Mouse (Mus musculus) adrenal gland, adult 8-10 months (tissue): ENCODE measurements around the gene Col6a6. TPM values are rescaled to one million over a fixed set of nuclear protein-coding genes. Genes with fewer than 3 reads are reported as not detected.
"Not testable (repeated sequence)": the region's sequence is repeated elsewhere in the genome, so short reads cannot be mapped to it uniquely, and the experiment has no call there.

Experiments used
- DNase-seq: peaks from one replicate; pipeline ENCODE4 v3.0.0; 2022
- total RNA-seq, 4 experiments: library from RNA; stranded (reverse); gene quantifications; 2 replicates each; pipeline ENCODE4 v1.2.4; 2022

The Col6a6 gene
- total RNA-seq, 4 experiments from 2014 or later: 0.80 to 2.6 (median 1.6) TPM

DNA sequence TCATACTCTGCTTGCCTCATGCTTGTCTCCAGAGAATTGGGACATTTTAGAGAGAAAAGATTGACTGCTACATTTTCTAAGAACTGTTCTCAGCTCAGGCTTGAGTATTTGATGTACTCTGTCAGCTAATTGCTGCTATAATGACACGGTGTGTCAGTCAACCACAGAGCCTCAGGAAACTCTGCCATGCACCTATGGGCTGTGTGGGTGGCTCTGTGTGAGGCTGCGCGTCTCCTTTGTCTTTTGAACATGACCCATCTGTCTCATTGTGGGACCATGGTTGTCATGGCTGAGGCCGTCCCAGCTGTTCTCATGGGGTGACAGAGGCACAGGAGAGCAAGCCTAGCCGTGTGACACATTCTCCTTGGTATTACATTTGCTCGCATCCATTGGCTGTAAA, 168.1 kb downstream of the Col6a6 start:
- no peak for DNase-seq

DNA sequence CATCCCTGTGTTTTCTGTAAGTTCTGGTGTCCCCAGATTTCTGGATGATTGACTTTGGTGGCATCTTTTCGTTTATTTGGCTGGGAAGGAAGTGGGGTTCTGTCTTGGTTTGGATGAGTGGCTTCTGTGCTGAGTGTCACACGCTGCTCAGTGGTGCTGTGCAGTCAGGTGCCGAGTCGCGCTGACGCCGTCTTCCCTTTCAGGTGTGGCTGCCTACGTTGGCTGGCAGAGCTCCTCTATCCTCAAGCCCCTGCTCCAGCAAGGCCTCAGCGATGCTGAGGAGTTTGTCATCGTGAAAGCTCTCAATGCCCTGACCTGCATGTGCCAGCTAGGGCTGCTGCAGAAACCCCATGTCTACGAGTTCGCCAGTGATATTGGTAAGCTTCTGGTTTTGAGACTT, 169.7 kb downstream of the Col6a6 start:
- DNase-seq: no peak

DNA sequence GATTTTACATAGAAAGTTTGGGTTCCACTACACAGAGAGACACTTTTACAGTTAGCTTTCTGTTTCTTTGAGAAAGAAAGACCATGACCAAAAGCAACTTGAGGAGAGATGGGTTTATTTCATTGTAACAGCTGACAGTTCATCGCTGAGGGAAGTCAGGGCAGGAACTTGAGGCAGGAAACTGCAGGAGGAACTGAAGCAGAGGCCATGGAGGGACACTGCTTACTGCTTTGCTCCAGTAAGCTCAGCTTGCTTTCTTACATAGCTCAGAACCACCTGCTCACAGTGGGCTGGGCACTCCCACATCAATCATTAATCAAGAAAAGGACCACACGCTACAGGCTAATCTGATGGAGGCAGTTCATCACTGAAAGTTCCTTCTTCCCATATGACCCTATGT, 171.8 kb downstream of the Col6a6 start:
- DNase-seq: no peak

DNA sequence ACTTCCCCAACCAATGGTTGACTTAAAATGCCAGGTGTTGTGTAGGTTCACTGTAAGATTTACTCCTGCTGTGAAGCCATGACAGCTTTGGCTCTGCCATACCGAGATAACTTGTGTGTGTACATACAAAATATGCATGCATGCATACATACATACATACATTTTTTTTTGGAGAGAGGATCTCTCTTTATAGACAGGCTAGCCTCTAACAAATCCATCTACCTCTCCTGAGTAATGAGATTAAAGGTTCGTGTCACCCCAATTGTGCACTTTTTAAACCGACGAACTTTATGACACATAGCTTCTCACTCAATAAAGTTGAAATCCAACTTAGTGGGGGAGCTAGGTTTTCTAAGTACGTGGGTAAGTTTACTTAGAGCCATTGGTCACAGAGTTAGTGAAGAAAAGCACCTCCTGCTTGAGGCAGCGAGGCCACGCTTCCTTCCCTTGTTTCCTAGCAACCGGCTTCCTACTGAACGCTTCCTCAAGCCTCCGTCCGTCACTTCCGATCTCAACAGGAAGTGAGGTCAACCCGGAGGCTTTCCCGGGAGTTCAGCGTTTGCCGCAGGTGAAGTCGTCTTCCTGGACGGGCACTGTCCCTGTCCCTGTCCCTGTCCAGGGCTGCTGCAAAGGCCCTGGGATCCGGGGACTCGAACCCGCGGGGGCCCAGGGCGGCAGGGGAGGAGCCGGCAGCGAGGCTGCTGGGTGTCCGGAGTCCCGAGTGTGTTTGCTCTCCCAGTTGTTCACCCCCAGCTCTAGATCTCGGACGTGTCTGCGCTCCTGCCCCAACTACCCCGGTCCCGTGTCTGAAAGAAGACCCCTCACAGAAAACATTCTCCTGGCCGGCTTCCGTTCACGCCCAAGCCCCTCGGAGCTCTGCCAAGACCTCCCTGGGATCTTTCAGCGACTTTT, 185.2 kb downstream of the Col6a6 start, which contains the start of gene Pik3r4:
Gene Pik3r4 (plus strand): TSS at position 519 of the 912 bp plus-strand sequence.
- peak; percentile 84 for DNase-seq

- not testable (repeated sequence) for DNase-seq
Observed at GRCm38 (mm10) chr9:105641377-105641776, 186.6 kb downstream of the Col6a6 start.

Other genes starting within 250 kb of the Col6a6 start
- 10 to 100 TPM; 39.9 to 48.7 (median 45.2) TPM for gene Pik3r4, start 185.2 kb downstream of the Col6a6 start, total RNA-seq
- gene Col6a5, start 132.5 kb upstream of the Col6a6 start, total RNA-seq: 1 to 10 TPM; 2.3 to 9.6 (median 5.9) TPM